Mouse (Mus musculus): ENCODE data around the gene Dbx1.

Dbx1 gene

GRCm38 (mm10) chr7:49632391-49632790, 4.3 kb downstream of the Dbx1 start:
- DNase-seq (ENCODE audit: low read depth, low spot score) = no peak

DNA sequence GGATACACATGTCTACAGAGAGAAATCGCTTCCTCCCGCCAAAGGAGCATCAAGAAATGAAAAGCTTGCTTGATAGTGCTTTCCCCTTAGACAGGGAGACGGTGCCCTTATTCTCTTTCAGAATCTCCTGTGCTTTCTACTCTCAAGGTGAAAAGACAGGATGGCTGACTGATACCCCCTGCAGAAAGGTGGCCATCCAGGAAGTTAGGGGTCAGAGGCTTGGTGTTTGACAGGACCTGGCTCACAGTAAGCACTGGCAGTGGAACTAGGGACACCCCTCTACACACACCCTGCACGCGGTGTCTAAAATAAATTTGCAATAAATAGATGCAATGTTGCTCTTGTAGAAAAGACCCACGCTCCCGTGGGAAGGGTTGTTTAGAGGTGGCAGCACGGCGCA, 4.8 kb downstream of the Dbx1 start:
- no peak for DNase-seq (ENCODE audit: low read depth, low spot score)

DNA sequence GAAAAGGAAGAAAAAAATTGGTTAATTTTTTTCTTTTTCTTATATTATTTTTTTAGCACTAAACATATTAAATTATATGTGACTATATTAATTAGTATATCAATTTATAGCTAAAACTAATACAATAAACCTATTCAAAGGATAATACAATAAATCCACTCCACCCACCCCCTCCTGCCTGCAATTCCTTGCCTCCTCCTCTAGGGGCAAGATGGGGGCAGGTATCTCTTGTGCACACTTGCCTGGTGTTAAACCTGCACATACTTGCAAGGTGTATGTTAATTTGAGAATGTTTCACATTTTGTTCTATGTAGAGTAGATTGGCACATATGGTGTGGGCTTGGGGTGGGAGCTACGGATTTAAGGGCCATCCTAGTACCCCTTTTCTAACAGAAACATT, 16.5 kb downstream of the Dbx1 start:
- DNase-seq (ENCODE audit: low read depth, low spot score) = no peak

DNA sequence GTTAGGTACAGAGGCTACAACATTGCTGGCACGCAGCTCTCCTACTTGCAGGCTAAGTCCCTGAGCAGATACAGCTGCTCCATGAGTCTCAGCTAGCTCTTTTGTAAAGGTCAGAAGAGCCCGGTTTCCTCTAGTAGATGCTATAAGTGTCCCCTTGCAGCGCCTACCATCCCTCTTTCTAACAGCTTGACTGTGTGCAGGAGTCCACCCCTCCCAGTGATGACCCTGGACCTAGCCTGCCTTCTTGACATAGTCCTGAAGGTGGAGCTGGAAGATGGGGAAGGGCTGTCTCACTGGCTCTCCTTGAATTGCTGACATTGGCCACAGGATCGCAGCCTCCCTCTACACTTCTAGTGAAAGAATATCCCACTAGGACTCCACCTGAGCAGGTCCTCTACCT, 19.6 kb downstream of the Dbx1 start:
- no peak for DNase-seq (ENCODE audit: low read depth, low spot score)

DNA sequence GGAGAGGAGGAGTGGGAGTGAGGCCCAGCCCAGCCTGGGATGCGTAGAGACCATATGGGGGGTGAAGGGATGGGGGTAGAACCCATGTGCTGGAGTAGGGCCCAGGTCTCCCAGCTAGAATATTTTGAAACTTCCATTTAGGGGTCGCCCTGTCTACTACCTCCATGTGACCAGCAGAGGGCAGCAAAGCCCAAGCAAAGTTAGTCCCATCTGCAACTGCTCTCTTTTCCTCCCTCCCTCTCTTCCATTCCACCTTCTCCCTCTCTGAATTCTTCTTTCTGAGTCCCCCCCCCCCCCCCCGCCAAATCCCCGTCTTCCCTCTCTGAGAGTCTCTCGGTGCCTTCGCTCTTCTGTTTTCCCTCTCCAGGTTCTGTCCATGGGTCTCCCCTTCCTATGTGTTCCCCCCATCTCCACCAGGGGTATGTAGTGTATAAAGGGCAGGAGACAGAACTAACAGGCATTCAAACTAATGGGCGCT, 20.4 kb downstream of the Dbx1 start:
- DNase-seq (ENCODE audit: low read depth, low spot score) = peak; percentile 61

DNA sequence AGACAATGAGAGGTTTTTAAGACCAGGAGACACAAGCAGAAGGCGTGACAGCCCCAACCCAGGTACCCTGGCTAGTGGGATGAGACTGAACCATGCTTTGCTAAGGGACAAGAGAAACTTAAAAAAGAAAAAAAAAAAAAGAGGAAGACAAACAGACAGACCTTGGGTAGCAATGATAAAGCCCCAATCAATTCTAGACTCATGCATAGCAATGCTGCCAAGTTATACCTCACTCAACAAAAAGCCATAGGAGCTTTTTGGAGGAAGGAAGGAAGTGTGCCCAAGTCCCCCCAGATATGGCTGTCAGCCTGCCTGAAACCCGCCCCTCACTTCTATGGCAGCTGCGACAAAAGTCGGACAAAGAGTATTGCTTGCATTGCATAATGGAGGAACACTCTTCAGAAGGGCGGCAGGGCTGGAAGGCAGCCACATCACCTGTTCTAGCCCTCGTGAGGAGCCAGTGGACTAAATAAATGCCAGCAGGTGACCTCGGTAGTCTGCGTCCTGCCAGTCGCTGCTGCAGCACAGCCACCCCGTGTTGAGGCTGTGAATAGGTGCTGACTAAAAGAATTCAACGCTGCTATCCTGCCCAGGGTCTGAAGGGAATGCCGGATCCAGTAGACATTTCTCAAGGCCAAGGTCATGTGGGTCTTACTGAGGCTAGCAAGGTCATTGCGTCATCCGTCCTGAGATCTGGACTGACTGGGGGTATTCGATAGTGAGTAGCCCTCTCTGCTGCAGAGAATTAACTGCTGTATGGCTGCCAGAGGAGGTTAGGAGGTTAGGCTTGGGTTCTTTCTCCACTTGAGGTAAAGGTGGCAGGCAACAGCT, 31.5 kb downstream of the Dbx1 start:
- no peak for DNase-seq (ENCODE audit: low read depth, low spot score)

- DNase-seq (ENCODE audit: low read depth, low spot score) = no peak
Observed at GRCm38 (mm10) chr7:49604244-49604643, 32.4 kb downstream of the Dbx1 start.

- DNase-seq (ENCODE audit: low read depth, low spot score) = peak; percentile 65
Observed at GRCm38 (mm10) chr7:49601191-49601975, 35.3 kb downstream of the Dbx1 start.

GRCm38 (mm10) chr7:49599950-49600349, 36.7 kb downstream of the Dbx1 start:
- DNase-seq (ENCODE audit: low read depth, low spot score) = no peak

DNA sequence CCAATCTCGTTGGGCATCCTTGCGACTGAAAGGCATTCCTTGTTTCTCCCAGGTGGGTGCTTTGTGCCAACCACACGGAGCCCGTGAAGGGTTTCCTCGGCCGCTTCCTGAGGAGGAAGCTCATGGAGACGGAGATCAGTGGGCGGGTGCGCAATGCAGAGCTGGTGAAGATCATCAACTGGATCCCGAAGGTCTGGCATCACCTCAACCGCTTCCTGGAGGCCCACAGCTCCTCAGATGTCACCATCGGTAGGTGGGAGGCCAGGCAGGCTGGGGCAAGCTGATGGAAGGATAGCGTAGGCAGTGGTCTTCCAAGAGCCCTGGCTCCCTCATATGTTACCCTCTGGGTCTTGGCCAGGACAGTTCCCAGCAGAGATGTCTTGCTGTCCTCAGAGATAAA, 38.4 kb downstream of the Dbx1 start:
- no peak for DNase-seq (ENCODE audit: low read depth, low spot score)

GRCm38 (mm10) chr7:49597776-49598175, 38.9 kb downstream of the Dbx1 start:
- DNase-seq (ENCODE audit: low read depth, low spot score) = no peak

DNA sequence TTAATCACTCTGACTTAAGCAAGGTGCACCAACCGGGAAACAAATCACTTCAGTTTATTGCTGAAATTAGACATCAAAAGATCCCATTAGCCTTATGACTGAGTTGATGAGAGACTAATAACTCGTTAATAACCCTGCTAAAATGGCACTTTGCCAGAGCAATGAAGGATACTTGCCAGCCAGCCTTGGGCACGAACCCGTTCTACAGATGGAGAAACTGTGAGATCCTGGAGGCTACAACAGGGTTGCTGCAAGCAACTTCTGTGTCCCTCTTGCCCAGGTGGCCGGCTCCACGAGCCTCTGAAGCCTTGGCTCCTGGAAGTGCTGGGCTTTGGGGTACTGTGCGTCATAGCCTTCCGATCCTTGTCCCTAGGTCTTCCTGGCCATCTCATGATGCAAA, 47.0 kb downstream of the Dbx1 start:
- DNase-seq (ENCODE audit: low read depth, low spot score) = no peak

DNA sequence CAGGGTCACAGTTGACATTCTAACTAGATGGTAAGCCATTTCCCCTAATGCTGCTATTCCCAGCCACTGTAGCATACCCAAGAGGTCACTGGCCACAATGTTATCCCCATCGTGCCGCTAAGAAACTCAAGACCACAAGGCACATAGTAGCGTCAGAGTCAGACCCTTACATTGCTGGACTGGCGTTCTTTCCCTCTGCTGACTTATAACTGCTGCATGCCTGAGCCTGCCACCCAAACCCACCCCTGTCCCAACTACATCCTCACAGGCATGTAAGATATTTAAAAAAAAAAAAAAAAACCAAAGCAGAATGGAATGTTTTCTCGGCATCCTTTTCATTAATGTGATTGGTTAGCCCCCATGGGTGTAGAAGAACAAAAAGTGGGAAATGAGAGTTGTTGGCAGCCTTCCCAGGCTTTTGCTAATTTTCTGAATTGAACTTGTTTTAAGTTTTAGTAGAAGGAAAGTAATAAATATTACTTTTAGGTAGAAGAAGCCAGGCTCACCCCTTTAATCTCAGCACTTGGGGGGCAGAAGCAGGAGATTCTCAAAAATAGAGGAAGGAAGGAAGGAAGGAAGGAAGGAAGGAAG, 50.0 kb downstream of the Dbx1 start:
- DNase-seq (ENCODE audit: low read depth, low spot score) = no peak

DNA sequence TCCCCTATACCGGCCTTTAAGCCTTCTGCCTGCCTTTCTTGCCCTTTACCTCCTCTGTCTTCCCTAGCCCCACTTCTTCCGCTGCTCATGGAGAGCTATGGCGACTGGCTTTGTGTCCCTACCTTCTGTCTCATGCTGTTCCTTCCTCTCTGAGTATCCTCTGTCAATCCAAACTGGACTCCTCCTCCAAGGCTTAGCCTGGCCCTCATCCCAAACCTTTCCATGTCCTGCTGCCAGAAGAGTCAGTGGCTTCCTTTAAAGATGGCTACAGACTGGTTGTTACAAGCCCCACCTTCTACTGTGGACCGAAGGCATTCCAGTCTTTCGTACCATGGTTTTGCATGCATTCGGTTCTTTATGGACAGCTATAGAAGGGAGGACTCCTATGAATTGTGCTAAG, 53.5 kb downstream of the Dbx1 start:
- DNase-seq (ENCODE audit: low read depth, low spot score) = no peak

DNA sequence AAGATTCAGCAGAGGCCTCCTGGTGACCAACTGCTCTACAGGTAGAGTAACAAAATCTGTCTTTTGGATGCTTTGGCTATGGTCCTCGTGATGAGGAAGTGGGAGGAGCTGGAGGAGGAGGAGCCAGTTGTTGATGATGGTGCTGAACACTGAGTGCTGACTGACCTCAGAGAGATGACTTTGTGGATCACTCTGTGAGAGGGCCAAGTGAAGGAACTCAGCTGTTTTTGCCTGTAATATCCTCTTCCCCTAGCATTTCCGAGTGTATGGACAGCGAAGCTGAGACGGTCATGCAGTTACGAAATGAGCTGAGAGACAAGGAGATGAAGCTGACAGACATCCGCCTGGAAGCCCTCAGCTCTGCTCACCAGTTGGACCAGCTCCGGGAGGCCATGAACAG, 54.1 kb downstream of the Dbx1 start:
- DNase-seq (ENCODE audit: low read depth, low spot score) = no peak

- DNase-seq (ENCODE audit: low read depth, low spot score) = no peak
Observed at GRCm38 (mm10) chr7:49581951-49582350, 54.7 kb downstream of the Dbx1 start.

All from embryo, embryonic 11.5 days (tissue).